Mouse (Mus musculus) CH12.LX (cell line): Measurements from ENCODE around the gene Isyna1. TPM values are rescaled to one million over a fixed set of nuclear protein-coding genes. Genes with fewer than 3 reads are reported as not detected.

ENCODE experiments used
- DNase-seq: peaks from one replicate; pipeline ENCODE4 v3.0.0-alpha.2; 2013; ENCODE audit errors: extremely low read depth
- H3K27ac ChIP-seq: 2 replicates; pipeline ENCODE4 v1.5.1; 2012; ENCODE audit warnings: low read depth, mild to moderate bottlenecking, control low read depth, moderate library complexity; ENCODE audit not compliant: insufficient read depth
- H3K27me3 ChIP-seq: replicated peaks from 2 replicates; pipeline ENCODE3; 2012; ENCODE audit warnings: inconsistent platforms
- H3K36me3 ChIP-seq, 2 experiments: replicated peaks in 1 of 2; 2 replicates each; pipeline versions ENCODE3 to v1.6.1; 2012; ENCODE audit warnings: inconsistent platforms in 1 of 2, low read length in 1 of 2, mild to moderate bottlenecking in 1 of 2, mixed read lengths in 1 of 2, moderate library complexity in 1 of 2; ENCODE audit not compliant: control insufficient read depth in 1 of 2, insufficient read depth in 1 of 2
- H3K4me1 ChIP-seq, 2 experiments: 2 replicates each; pipeline ENCODE4 v1.6.1; 2012; ENCODE audit warnings: inconsistent platforms in 1 of 2, moderate library complexity in 1 of 2; ENCODE audit not compliant: insufficient read depth in 2 of 2, control insufficient read depth in 1 of 2
- H3K4me2 ChIP-seq: 2 replicates; pipeline ENCODE4 v1.6.1; 2012; ENCODE audit warnings: low read depth, mild to moderate bottlenecking, control low read depth; ENCODE audit not compliant: poor library complexity, insufficient read depth, severe bottlenecking
- H3K4me3 ChIP-seq, 3 experiments: fragments of 150-350 bp in 1 of 3; sonication (generic) in 1 of 3; replicated peaks in 1 of 3; 2 replicates each; pipeline versions ENCODE3 to v1.5.1; 2011 to 2012; ENCODE audit warnings: low read depth in 2 of 3, low read length in 2 of 3, mild to moderate bottlenecking in 2 of 3, moderate library complexity in 2 of 3, control low read depth in 1 of 3, improper control_type of control experiment in 1 of 3, inconsistent platforms in 1 of 3, mixed read lengths in 1 of 3; ENCODE audit not compliant: poor library complexity in 1 of 3
- H3K79me2 ChIP-seq: replicated peaks from 2 replicates; pipeline ENCODE4 v1.6.1; 2012; ENCODE audit warnings: mild to moderate bottlenecking, moderate library complexity; ENCODE audit not compliant: control insufficient read depth, poor library complexity, insufficient read depth, severe bottlenecking; ENCODE audit errors: extremely low read depth
- H3K9ac ChIP-seq: 2 replicates; pipeline ENCODE4 v1.6.1; 2012; ENCODE audit warnings: low read depth, mild to moderate bottlenecking, control low read depth, moderate library complexity; ENCODE audit not compliant: insufficient read depth
- H3K9me3 ChIP-seq: replicated peaks from 2 replicates; pipeline ENCODE3; 2012; ENCODE audit warnings: low read length, inconsistent platforms, mixed read lengths
- BHLHE40 ChIP-seq: IDR thresholded peaks from 2 replicates; pipeline ENCODE4 v1.6.1; 2011; ENCODE audit warnings: mild to moderate bottlenecking, low read depth, low read length, improper control_type of control experiment
- CHD1 ChIP-seq: IDR thresholded peaks from 2 replicates; pipeline ENCODE4 v1.6.1; 2012; ENCODE audit warnings: low read depth, low read length, improper control_type of control experiment, inconsistent platforms
- CHD2 ChIP-seq: IDR thresholded peaks from 2 replicates; pipeline ENCODE4 v1.6.1; 2011; ENCODE audit warnings: low read length, improper control_type of control experiment
- CTCF ChIP-seq, 2 experiments: IDR thresholded peaks in 1 of 2; conservative IDR thresholded peaks in 1 of 2; 2 replicates each; pipeline ENCODE4 v1.5.1; 2011 to 2012; ENCODE audit warnings: low read depth in 2 of 2, low read length in 2 of 2, improper control_type of control experiment in 1 of 2, inconsistent platforms in 1 of 2, mild to moderate bottlenecking in 1 of 2, moderate library complexity in 1 of 2
- EP300 ChIP-seq: IDR thresholded peaks from 2 replicates; pipeline ENCODE4 v1.6.1; 2011; ENCODE audit warnings: low read length, improper control_type of control experiment
- ETS1 ChIP-seq: conservative IDR thresholded peaks from 2 replicates; pipeline ENCODE4 v1.6.1; 2012; ENCODE audit warnings: low read depth, mild to moderate bottlenecking, inconsistent platforms, low read length, improper control_type of control experiment, moderate library complexity
- GABPA ChIP-seq: IDR thresholded peaks from 2 replicates; pipeline ENCODE4 v1.6.1; 2012; ENCODE audit warnings: low read depth, low read length, improper control_type of control experiment, inconsistent platforms; ENCODE audit not compliant: insufficient replicate concordance
- IRF4 ChIP-seq: IDR thresholded peaks from 2 replicates; pipeline ENCODE4 v1.6.1; 2014; ENCODE audit warnings: low read depth, mild to moderate bottlenecking, inconsistent platforms, low read length, improper control_type of control experiment
- JUND ChIP-seq: conservative IDR thresholded peaks from 2 replicates; pipeline ENCODE4 v1.6.1; 2011; ENCODE audit warnings: low read depth, low read length, improper control_type of control experiment
- MAFK ChIP-seq: IDR thresholded peaks from 2 replicates; pipeline ENCODE4 v1.6.1; 2011; ENCODE audit warnings: low read length, improper control_type of control experiment; ENCODE audit not compliant: insufficient replicate concordance
- MEF2A ChIP-seq: IDR thresholded peaks from 2 replicates; pipeline ENCODE4 v1.6.1; 2014; ENCODE audit warnings: low read depth, mild to moderate bottlenecking, inconsistent platforms, low read length, improper control_type of control experiment, borderline replicate concordance
- MXI1 ChIP-seq: IDR thresholded peaks from 2 replicates; pipeline ENCODE4 v1.6.1; 2011; ENCODE audit warnings: mild to moderate bottlenecking, low read depth, low read length, improper control_type of control experiment
- NELFE ChIP-seq: IDR thresholded peaks from 2 replicates; pipeline ENCODE4 v1.6.1; 2011; ENCODE audit warnings: low read depth, low read length, improper control_type of control experiment
- NRF1 ChIP-seq: IDR thresholded peaks from 2 replicates; pipeline ENCODE4 v1.6.1; 2014; ENCODE audit warnings: low read depth, mild to moderate bottlenecking, inconsistent platforms, low read length, improper control_type of control experiment, moderate library complexity
- POLR2A ChIP-seq: IDR thresholded peaks from 2 replicates; pipeline ENCODE4 v1.6.1; 2011; ENCODE audit warnings: low read depth, mild to moderate bottlenecking, improper control_type of control experiment, low read length
- POLR2AphosphoS2 ChIP-seq: IDR thresholded peaks from 2 replicates; pipeline ENCODE4 v1.6.1; 2011; ENCODE audit warnings: low read depth, low read length, improper control_type of control experiment
- RAD21 ChIP-seq: IDR thresholded peaks from 2 replicates; pipeline ENCODE4 v1.6.1; 2011; ENCODE audit warnings: low read depth, mild to moderate bottlenecking, low read length, improper control_type of control experiment, moderate library complexity
- SMC3 ChIP-seq: IDR thresholded peaks from 2 replicates; pipeline ENCODE4 v1.6.1; 2011; ENCODE audit warnings: low read depth, low read length, improper control_type of control experiment
- TBP ChIP-seq: conservative IDR thresholded peaks from 2 replicates; pipeline ENCODE4 v1.6.1; 2011; ENCODE audit warnings: low read depth, low read length, improper control_type of control experiment
- TCF12 ChIP-seq: IDR thresholded peaks from 2 replicates; pipeline ENCODE4 v1.6.1; 2014; ENCODE audit warnings: low read depth, mild to moderate bottlenecking, inconsistent platforms, low read length, improper control_type of control experiment
- UBTF ChIP-seq: IDR thresholded peaks from 2 replicates; pipeline ENCODE4 v1.6.1; 2012; ENCODE audit warnings: low read depth, mild to moderate bottlenecking, inconsistent platforms, low read length, improper control_type of control experiment, moderate library complexity
- USF1 ChIP-seq: IDR thresholded peaks from 2 replicates; pipeline ENCODE4 v1.6.1; 2014; ENCODE audit warnings: low read depth, mild to moderate bottlenecking, inconsistent platforms, low read length, improper control_type of control experiment
- ZNF384 ChIP-seq: IDR thresholded peaks from 2 replicates; pipeline ENCODE4 v1.6.1; 2012; ENCODE audit warnings: low read depth, low read length, improper control_type of control experiment, inconsistent platforms
- dilution Hi-C: fragments of 300-500 bp; cut with MboI; formaldehyde crosslinking; loops from 2 replicates; pipeline ENCODE4 v1.14.3; 2020; ENCODE audit warnings: low sequenced_read_pairs; ENCODE audit not compliant: extremely low pct_unique_long_range_greater_than_20kb, extremely low pct_ligation_motif_present
- in situ Hi-C: fragments of 300-500 bp; cut with MboI; formaldehyde crosslinking; loops from 3 replicates; pipeline ENCODE4 v1.14.3; 2019; ENCODE audit warnings: low sequenced_read_pairs, low pct_ligation_motif_present, low pct_unique_long_range_greater_than_20kb, mixed read lengths
- polyA plus RNA-seq: library from polyadenylated mRNA; unstranded; fragments of >175 nt; gene quantifications from 2 replicates; pipeline ENCODE4 v1.2.1, GENCODE M21; 2012; ENCODE audit warnings: low read depth; ENCODE audit not compliant: insufficient read length
- total RNA-seq, 2 experiments: library from RNA; depleted of rRNA; stranded (reverse); fragments of 300-350 nt in 1 of 2; fragments of >200 nt in 1 of 2; gene quantifications; 2 replicates each; pipeline ENCODE4 v1.2.3; 2012 to 2014

The Isyna1 gene
- total and polyA plus RNA-seq, 3 experiments = 99.9 to 163 (median 141) TPM

GRCm38 (mm10) chr8:70643019-70643418 lies 48.8 kb downstream of the Isyna1 start:
- DNase-seq = no peak
- in situ Hi-C loops = no loop called here
- Histone ChIP-seq H3K4me2 (no peak overlapping the region), H3K27me3 (no peaks in the 10 kb centered on the region), H3K9me3 (no peaks in the 10 kb centered on the region), H3K9ac (no peak overlapping the region), H3K4me3 (no peak overlapping the region), H3K79me2 (no peaks in the 10 kb centered on the region), H3K27ac (no peak overlapping the region), H3K4me1 (peaks cover 28 to 70% of the 10 kb centered on the region in 2 experiments), H3K36me3 (peaks cover 0 to 8% of the 10 kb centered on the region in 2 experiments)
- TF ChIP-seq JUND (no peak), CHD1 (no peak), MEF2A (no peak), NELFE (no peak), CTCF (conservative IDR thresholded peaks at IDR 0.05 in 1 of 2, IDR thresholded peaks at IDR 0.05 in 1 of 2; ENCODE audit: low read depth in 2 of 2, low read length in 2 of 2) (no peak), MXI1 (no peak), ETS1 (no peak), GABPA (no peak), SMC3 (no peak), POLR2A (no peak), MAFK (no peak), NRF1 (no peak), ZNF384 (no peak)
- dilution Hi-C loops = no loop called here

GRCm38 (mm10) chr8:70644065-70644464 lies 49.9 kb downstream of the Isyna1 start:
- no peak overlapping the region for H3K4me2 ChIP-seq
- H3K36me3 ChIP-seq = peaks cover 1 to 17% of the 10 kb centered on the region in 2 experiments
- no peak for TF ChIP-seq MAFK
- no peak for TF ChIP-seq USF1
- TF ChIP-seq IRF4 = no peak
- TF ChIP-seq RAD21 = peak; percentile 6; the same call in 1 of the 2 replicates
- TF ChIP-seq TBP = no peak
- no peak for TF ChIP-seq BHLHE40
- TF ChIP-seq NELFE = no peak
- peak; percentile 70 for TF ChIP-seq ZNF384
- no peak for TF ChIP-seq CHD1
- no peak for TF ChIP-seq EP300
- TF ChIP-seq SMC3 = no peak; the same call in none of the 2 replicates
- no peak for TF ChIP-seq CHD2
- no peak for TF ChIP-seq TCF12
- TF ChIP-seq CTCF (conservative IDR thresholded peaks at IDR 0.05 in 1 of 2, IDR thresholded peaks at IDR 0.05 in 1 of 2; ENCODE audit: low read depth in 2 of 2, low read length in 2 of 2) = peak; percentile 49 to 56; a peak in 3 of 4 replicates
- no peak for TF ChIP-seq POLR2A
- TF ChIP-seq POLR2AphosphoS2 = no peak
- TF ChIP-seq GABPA = no peak
- no peak for TF ChIP-seq UBTF
- H3K27ac ChIP-seq = no peak overlapping the region
- H3K4me3 ChIP-seq = no peak overlapping the region
- dilution Hi-C loops = no loop called here
- in situ Hi-C loops = no loop called here
- H3K27me3 ChIP-seq = no peaks in the 10 kb centered on the region
- peaks cover 34 to 70% of the 10 kb centered on the region in 2 experiments for H3K4me1 ChIP-seq
- H3K79me2 ChIP-seq = no peaks in the 10 kb centered on the region
- DNase-seq = peak; percentile 41
- H3K9ac ChIP-seq = no peak overlapping the region
- H3K9me3 ChIP-seq = no peaks in the 10 kb centered on the region
